Mouse (Mus musculus) forebrain, postnatal 0 days (tissue): ENCODE results near the gene Olfr1183. TPM values are rescaled to one million over a fixed set of nuclear protein-coding genes. Genes with fewer than 3 reads are reported as not detected.
"Not testable (repeated sequence)": the region's sequence is repeated elsewhere in the genome, so short reads cannot be mapped to it uniquely, and the experiment has no call there.

Experiments
- ATAC-seq: fragments of 200-750 bp; cut with Nextera tagmentation; 2 replicates; pipeline ENCODE4 v1.8.0; 2017; ENCODE audit warnings: mild to moderate bottlenecking, moderate library complexity
- DNase-seq: peaks from one replicate; pipeline ENCODE4 v3.0.0-alpha.2; 2015
- H3K27ac ChIP-seq: fragments of 300-500 bp; sonication (generic); 2 replicates; pipeline ENCODE4 v1.5.1; 2014; ENCODE audit warnings: low read depth, mild to moderate bottlenecking, antibody characterized with exemption, low read length, moderate library complexity, mixed read lengths
- H3K27me3 ChIP-seq: fragments of 300-500 bp; sonication (generic); 2 replicates; pipeline ENCODE4 v1.6.1; 2014; ENCODE audit warnings: mild to moderate bottlenecking, low read length, mixed read lengths; ENCODE audit not compliant: insufficient read depth
- H3K36me3 ChIP-seq: fragments of 300-500 bp; sonication (generic); 2 replicates; pipeline ENCODE4 v1.6.1; 2014; ENCODE audit warnings: mild to moderate bottlenecking, moderate library complexity; ENCODE audit not compliant: insufficient read depth
- H3K4me1 ChIP-seq: fragments of 300-500 bp; sonication (generic); 2 replicates; pipeline ENCODE4 v1.6.1; 2014; ENCODE audit warnings: antibody characterized with exemption; ENCODE audit not compliant: insufficient read depth
- H3K4me2 ChIP-seq: fragments of 300-500 bp; sonication (generic); 2 replicates; pipeline ENCODE4 v1.6.1; 2014; ENCODE audit warnings: low read depth, mild to moderate bottlenecking, moderate library complexity
- H3K4me3 ChIP-seq: fragments of 300-500 bp; sonication (generic); 2 replicates; pipeline ENCODE4 v1.5.1; 2014; ENCODE audit warnings: low read depth, low read length, mixed read lengths
- H3K9ac ChIP-seq: fragments of 300-500 bp; sonication (generic); 2 replicates; pipeline ENCODE4 v1.6.1; 2014; ENCODE audit warnings: mild to moderate bottlenecking
- H3K9me3 ChIP-seq: fragments of 300-500 bp; sonication (generic); 2 replicates; pipeline ENCODE4 v1.6.1; 2016; ENCODE audit warnings: low read length
- CTCF ChIP-seq: sonication (generic); IDR thresholded peaks from 2 replicates; pipeline ENCODE4 v1.5.1; 2016; ENCODE audit warnings: antibody characterized with exemption, control low read depth, low read depth
- WGBS: fragments of 180-500 bp; shearing (Covaris S2); extraction: QIAGEN DNeasy Blood & Tissue Kit; methylation state at CpG from one replicate; pipeline ENCODE4 v1.1.7; 2014; 5-methylcytosine and 5-hydroxymethylcytosine counted together
- polyA plus RNA-seq: library from polyadenylated mRNA; unstranded; fragments of >200 nt; fragmentation: Nextera tagmentation; extraction: Ambion mirVana; gene quantifications from 2 replicates; pipeline ENCODE4 v1.2.1, GENCODE M21; 2015
- total RNA-seq: library from RNA; depleted of rRNA; stranded (reverse); fragments of >200 nt; gene quantifications from 2 replicates; pipeline ENCODE4 v1.2.3, GENCODE M21; 2014; rRNA removed

Gene Olfr1183
- total RNA-seq (not detected in 2 replicates), polyA plus RNA-seq (not detected in 2 replicates)

- not testable (repeated sequence) for H3K9ac ChIP-seq, H3K4me2 ChIP-seq, ATAC-seq, H3K36me3 ChIP-seq, H3K27me3 ChIP-seq, H3K27ac ChIP-seq, H3K9me3 ChIP-seq, H3K4me3 ChIP-seq, DNase-seq, H3K4me1 ChIP-seq
- WGBS: 78% methylated on average over 1 of the region's 1 CpGs
Observed at GRCm38 (mm10) chr2:88454567-88454966, at the start of gene Olfr1183. TSS of gene Olfr1183 (plus strand) at chr2:88454867.

- H3K9ac ChIP-seq: no peak within 1 kb of the TSS
- no peak within 1 kb of the TSS for H3K4me3 ChIP-seq
- H3K4me1 ChIP-seq: no peaks in the 10 kb centered on the region
- no peak within 1 kb of the TSS for H3K4me2 ChIP-seq
- DNase-seq (no peak), ATAC-seq (no peak)
- no peaks in the 10 kb centered on the region for H3K27me3 ChIP-seq
- no peaks in the 10 kb centered on the region for H3K9me3 ChIP-seq
- 89% methylated on average over 3 of the region's 3 CpGs for WGBS
- H3K27ac ChIP-seq: no peak within 1 kb of the TSS
- H3K36me3 ChIP-seq: no peaks in the 10 kb centered on the region
- no peak for TF ChIP-seq CTCF
Observed at GRCm38 (mm10) chr2:88406353-88406752, 48.3 kb upstream of the Olfr1183 start, which contains the start of gene Olfr1179. TSS of gene Olfr1179 (minus strand) at chr2:88406453.

GRCm38 (mm10) chr2:88419051-88419450, 35.6 kb upstream of the Olfr1183 start, which contains the start of gene Olfr1180:
TSS of gene Olfr1180 (minus strand) at chr2:88419151.
- ATAC-seq: no peak
- 90% methylated on average over 2 of the region's 2 CpGs for WGBS

DNA sequence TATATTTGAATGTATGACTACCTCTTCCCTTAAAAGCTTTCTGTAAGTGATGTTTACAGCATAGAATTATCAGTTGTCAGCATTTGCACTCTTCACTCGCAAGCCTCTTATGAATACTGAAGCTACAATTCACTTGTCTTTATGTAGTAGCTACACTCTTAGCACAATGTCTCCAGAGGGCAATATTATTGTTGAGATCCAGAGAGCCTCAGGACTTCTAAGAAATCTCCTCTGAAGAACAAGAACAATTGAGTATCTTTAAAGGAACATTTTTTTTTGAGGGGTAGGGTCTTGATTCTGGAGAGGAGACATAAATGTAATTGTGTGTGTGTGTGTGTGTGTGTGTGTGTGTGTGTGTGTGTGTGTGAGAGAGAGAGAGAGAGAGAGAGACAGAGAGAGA, 28.6 kb upstream of the Olfr1183 start, which contains the start of gene Olfr1181:
Gene Olfr1181, minus strand, starts transcription at position 101 of the 400 bp plus-strand sequence.
- Histone ChIP-seq H3K9ac (no peak within 1 kb of the TSS), H3K36me3 (no peaks in the 10 kb centered on the region), H3K4me2 (no peak within 1 kb of the TSS), H3K4me1 (no peaks in the 10 kb centered on the region), H3K27me3 (no peaks in the 10 kb centered on the region), H3K9me3 (no peaks in the 10 kb centered on the region), H3K4me3 (no peak within 1 kb of the TSS), H3K27ac (no peak within 1 kb of the TSS)
- DNase-seq: no peak
- no peak for ATAC-seq
- TF ChIP-seq CTCF: no peak
- WGBS: 94% methylated on average over 1 of the region's 1 CpGs

More at GRCm38 (mm10) chr2:88419051-88419450, 35.6 kb upstream of the Olfr1183 start, which contains the start of gene Olfr1180:
- no peak within 1 kb of the TSS for H3K27ac ChIP-seq
- TF ChIP-seq CTCF: no peak
- H3K4me1 ChIP-seq: no peaks in the 10 kb centered on the region
- no peak within 1 kb of the TSS for H3K9ac ChIP-seq
- no peaks in the 10 kb centered on the region for H3K9me3 ChIP-seq
- H3K4me3 ChIP-seq: no peak within 1 kb of the TSS
- no peak within 1 kb of the TSS for H3K4me2 ChIP-seq
- no peak for DNase-seq
- H3K36me3 ChIP-seq: no peaks in the 10 kb centered on the region
- no peaks in the 10 kb centered on the region for H3K27me3 ChIP-seq

DNA sequence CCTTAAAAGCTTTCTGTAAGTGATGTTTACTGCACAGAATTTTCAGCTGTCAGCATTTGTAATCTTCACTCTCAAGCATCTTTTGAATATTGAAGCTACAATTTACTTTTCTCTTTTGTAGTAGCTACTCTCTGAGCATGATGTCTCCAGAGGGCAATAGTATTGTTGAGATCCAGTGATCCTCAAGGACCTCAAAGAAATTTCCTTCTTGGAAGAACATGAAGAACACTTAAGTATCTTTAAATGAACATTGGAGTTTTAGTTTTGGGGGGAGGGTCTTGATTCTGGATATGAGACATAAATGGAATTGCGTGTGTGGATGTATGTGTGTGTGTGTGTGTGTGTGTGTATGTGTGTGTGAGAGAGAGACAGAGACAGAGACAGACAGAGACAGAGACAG, 5.6 kb upstream of the Olfr1183 start, which contains the start of gene Gm13757:
Gene Gm13757, minus strand, starts transcription at position 101 of the 400 bp plus-strand sequence.
- Histone ChIP-seq H3K4me3 (no peak within 1 kb of the TSS), H3K27me3 (no peaks in the 10 kb centered on the region), H3K9me3 (no peaks in the 10 kb centered on the region), H3K36me3 (no peaks in the 10 kb centered on the region), H3K4me2 (no peak within 1 kb of the TSS), H3K4me1 (no peaks in the 10 kb centered on the region), H3K9ac (no peak within 1 kb of the TSS), H3K27ac (no peak within 1 kb of the TSS)
- no peak for ATAC-seq
- WGBS: 93% methylated on average over 1 of the region's 1 CpGs
- TF ChIP-seq CTCF: no peak
- no peak for DNase-seq

- TF ChIP-seq CTCF: no peak
- Histone ChIP-seq H3K36me3 (no peaks in the 10 kb centered on the region), H3K4me3 (no peak within 1 kb of the TSS), H3K9ac (no peak within 1 kb of the TSS), H3K27ac (no peak within 1 kb of the TSS), H3K4me1 (no peaks in the 10 kb centered on the region), H3K4me2 (no peak within 1 kb of the TSS), H3K27me3 (no peaks in the 10 kb centered on the region), H3K9me3 (no peaks in the 10 kb centered on the region)
- WGBS: 92% methylated on average over 2 of the region's 2 CpGs
- no peak for DNase-seq
- no peak for ATAC-seq
Observed at GRCm38 (mm10) chr2:88483298-88483697, 28.6 kb downstream of the Olfr1183 start, which contains the start of gene Olfr1184. TSS of gene Olfr1184 (plus strand) at chr2:88483598.

- H3K27ac ChIP-seq: no peak within 1 kb of the TSS
- DNase-seq (no peak), ATAC-seq (no peak)
- no peaks in the 10 kb centered on the region for H3K36me3 ChIP-seq
- no peak within 1 kb of the TSS for H3K4me2 ChIP-seq
- H3K9ac ChIP-seq: no peak within 1 kb of the TSS
- TF ChIP-seq CTCF: no peak
- H3K4me3 ChIP-seq: no peak within 1 kb of the TSS
- H3K27me3 ChIP-seq: no peaks in the 10 kb centered on the region
- H3K9me3 ChIP-seq: no peaks in the 10 kb centered on the region
- 61% methylated on average over 2 of the region's 2 CpGs for WGBS
- H3K4me1 ChIP-seq: no peaks in the 10 kb centered on the region
Observed at GRCm38 (mm10) chr2:88493020-88493419, 38.4 kb downstream of the Olfr1183 start, which contains the start of gene Olfr1185-ps1. TSS of gene Olfr1185-ps1 (plus strand) at chr2:88493320.
